Mouse (Mus musculus): Measurements from ENCODE around the gene Spock1. TPM values are rescaled to one million over a fixed set of nuclear protein-coding genes. Genes with fewer than 3 reads are reported as not detected.

Spock1 gene
- polyA plus RNA-seq, 1 experiment: 0.23 TPM

DNA sequence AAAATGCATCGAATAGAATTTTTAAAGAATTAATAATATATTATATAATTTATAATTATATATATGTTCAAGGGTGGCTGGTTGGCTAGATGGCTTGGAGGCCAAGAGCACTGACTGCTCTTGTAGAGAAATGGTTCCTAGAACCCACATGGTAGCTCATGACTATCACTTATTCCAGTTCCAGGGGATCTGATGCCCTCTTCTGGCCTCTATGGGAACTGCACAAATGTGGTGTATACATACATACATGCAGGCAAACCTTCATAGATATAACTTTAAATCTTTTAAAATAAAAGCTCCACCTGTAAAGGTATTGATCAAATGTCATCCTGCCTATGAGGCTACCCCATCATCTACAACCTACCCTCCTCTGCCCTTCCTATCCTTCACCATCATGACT, 493.4 kb downstream of the Spock1 start:
- no peak overlapping the region for H3K27ac ChIP-seq (ENCODE audit: insufficient read depth, low read depth, low read length)
- no peaks in the 10 kb centered on the region for H3K4me1 ChIP-seq (ENCODE audit: control insufficient read depth, insufficient read depth, insufficient read length, low read length)
- no peaks in the 10 kb centered on the region for H3K27me3 ChIP-seq (ENCODE audit: control insufficient read depth, insufficient read depth, low read length)
- H3K4me3 ChIP-seq (ENCODE audit: low read depth, low read length): no peak overlapping the region
- no peaks in the 10 kb centered on the region for H3K36me3 ChIP-seq (ENCODE audit: control insufficient read depth, insufficient read depth, low read length)
- 97% methylated on average over 1 of the region's 1 CpGs for WGBS
- TF ChIP-seq POLR2A (IDR thresholded peaks at IDR 0.05; ENCODE audit: low read depth, low read length): no peak
- no peak for TF ChIP-seq CTCF (IDR thresholded peaks at IDR 0.05; ENCODE audit: extremely low read depth, insufficient read length, insufficient replicate concordance, low read depth, low read length)

- Histone ChIP-seq H3K4me3 (ENCODE audit: low read depth, low read length) (no peak overlapping the region), H3K27ac (ENCODE audit: insufficient read depth, low read depth, low read length) (no peak overlapping the region), H3K4me1 (ENCODE audit: control insufficient read depth, insufficient read depth, insufficient read length, low read length) (no peaks in the 10 kb centered on the region), H3K36me3 (ENCODE audit: control insufficient read depth, insufficient read depth, low read length) (no peaks in the 10 kb centered on the region), H3K27me3 (ENCODE audit: control insufficient read depth, insufficient read depth, low read length) (no peaks in the 10 kb centered on the region)
- 87% methylated on average over 4 of the region's 4 CpGs for WGBS
- TF ChIP-seq CTCF (IDR thresholded peaks at IDR 0.05; ENCODE audit: extremely low read depth, insufficient read length, insufficient replicate concordance, low read depth, low read length) (no peak), POLR2A (IDR thresholded peaks at IDR 0.05; ENCODE audit: low read depth, low read length) (no peak)
These were observed 500.5 kb downstream of the Spock1 start for GRCm38 (mm10) chr13:57407666-57408065.

DNA sequence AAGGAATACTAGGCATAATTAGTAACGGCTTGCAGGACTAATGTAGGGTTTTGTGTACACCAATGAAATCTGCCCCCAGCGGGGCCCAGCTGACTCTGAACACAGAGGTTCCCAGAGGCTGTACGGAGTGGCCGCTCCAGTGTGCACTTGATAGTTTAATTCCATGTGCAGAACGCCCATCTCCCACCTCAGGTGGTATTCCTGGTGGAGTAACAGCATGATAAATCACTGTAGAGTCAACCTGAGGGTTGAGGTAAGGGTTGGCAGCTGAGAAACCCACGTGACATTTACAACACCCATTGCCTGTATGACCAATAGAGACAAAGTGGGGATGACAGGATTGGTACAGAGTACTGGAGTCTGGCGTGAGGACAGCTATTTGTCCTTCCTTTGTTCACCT, 505.7 kb downstream of the Spock1 start:
- Histone ChIP-seq H3K27me3 (ENCODE audit: control insufficient read depth, insufficient read depth, low read length) (no peaks in the 10 kb centered on the region), H3K4me1 (ENCODE audit: control insufficient read depth, insufficient read depth, insufficient read length, low read length) (no peaks in the 10 kb centered on the region), H3K4me3 (ENCODE audit: low read depth, low read length) (no peak overlapping the region), H3K36me3 (ENCODE audit: control insufficient read depth, insufficient read depth, low read length) (no peaks in the 10 kb centered on the region), H3K27ac (ENCODE audit: insufficient read depth, low read depth, low read length) (no peak overlapping the region)
- 69% methylated on average over 7 of the region's 7 CpGs for WGBS
- TF ChIP-seq CTCF (IDR thresholded peaks at IDR 0.05; ENCODE audit: extremely low read depth, insufficient read length, insufficient replicate concordance, low read depth, low read length) (no peak), POLR2A (IDR thresholded peaks at IDR 0.05; ENCODE audit: low read depth, low read length) (no peak)

GRCm38 (mm10) chr13:57372141-57372700, 535.9 kb downstream of the Spock1 start:
- Histone ChIP-seq H3K36me3 (ENCODE audit: control insufficient read depth, insufficient read depth, low read length) (no peaks in the 10 kb centered on the region), H3K4me3 (ENCODE audit: low read depth, low read length) (no peak overlapping the region), H3K27me3 (ENCODE audit: control insufficient read depth, insufficient read depth, low read length) (no peaks in the 10 kb centered on the region), H3K27ac (ENCODE audit: insufficient read depth, low read depth, low read length) (no peak overlapping the region), H3K4me1 (ENCODE audit: control insufficient read depth, insufficient read depth, insufficient read length, low read length) (no peaks in the 10 kb centered on the region)
- 82% methylated on average over 14 of the region's 14 CpGs for WGBS
- TF ChIP-seq POLR2A (IDR thresholded peaks at IDR 0.05; ENCODE audit: low read depth, low read length) (no peak), CTCF (IDR thresholded peaks at IDR 0.05; ENCODE audit: extremely low read depth, insufficient read length, insufficient replicate concordance, low read depth, low read length) (no peak)

Other genes starting within 250 kb of the Spock1 start
- 0.33 and 0.43 TPM in 2 replicates for gene Klhl3, start 205.3 kb upstream of the Spock1 start, polyA plus RNA-seq (2012; rRNA removed)
- gene Hnrnpa0, start 220.2 kb upstream of the Spock1 start, polyA plus RNA-seq (2012; rRNA removed): 44.5 and 94.1 TPM in 2 replicates
- 7.9 and 18.1 TPM in 2 replicates for gene Idnk, start 249.3 kb upstream of the Spock1 start, polyA plus RNA-seq (2012; rRNA removed)

All from small intestine, adult 2 months (tissue).